Mouse (Mus musculus) midbrain, postnatal 0 days (tissue): ENCODE measurements around the gene D130043K22Rik. TPM values are rescaled to one million over a fixed set of nuclear protein-coding genes. Genes with fewer than 3 reads are reported as not detected.

ENCODE experiments used
- ATAC-seq: fragments of 200-750 bp; cut with Nextera tagmentation; 2 replicates; pipeline ENCODE4 v1.8.0; 2017; ENCODE audit warnings: moderate number of reproducible peaks, mild to moderate bottlenecking, moderate TSS enrichment, moderate library complexity; ENCODE audit not compliant: low FRiP score
- DNase-seq: peaks from one replicate; pipeline ENCODE4 v3.0.0-alpha.2; 2015; ENCODE audit warnings: low spot score
- H3K27ac ChIP-seq: fragments of 300-500 bp; sonication (generic); 2 replicates; pipeline ENCODE4 v1.5.1; 2014; ENCODE audit warnings: low read depth, mild to moderate bottlenecking, low read length, mixed read lengths
- H3K27me3 ChIP-seq: fragments of 300-500 bp; sonication (generic); 2 replicates; pipeline ENCODE4 v1.6.1; 2014; ENCODE audit warnings: low read length, control low read depth, mixed read lengths; ENCODE audit not compliant: insufficient read depth
- H3K36me3 ChIP-seq: fragments of 300-500 bp; sonication (generic); 2 replicates; pipeline ENCODE4 v1.6.1; 2014; ENCODE audit warnings: low read length, control low read depth, mixed read lengths; ENCODE audit not compliant: insufficient read depth
- H3K4me1 ChIP-seq: fragments of 300-500 bp; sonication (generic); 2 replicates; pipeline ENCODE4 v1.6.1; 2014; ENCODE audit warnings: mild to moderate bottlenecking, control low read depth, antibody characterized with exemption, low read length, mixed read lengths; ENCODE audit not compliant: insufficient read depth
- H3K4me2 ChIP-seq: fragments of 300-500 bp; sonication (generic); 2 replicates; pipeline ENCODE4 v1.6.1; 2014; ENCODE audit warnings: low read depth, mild to moderate bottlenecking, low read length, mixed read lengths; ENCODE audit not compliant: poor library complexity, severe bottlenecking
- H3K4me3 ChIP-seq: fragments of 300-500 bp; sonication (generic); 2 replicates; pipeline ENCODE4 v1.5.1; 2014; ENCODE audit warnings: low read depth, mild to moderate bottlenecking, low read length, moderate library complexity
- H3K9ac ChIP-seq: fragments of 300-500 bp; sonication (generic); replicated peaks from 2 replicates; pipeline ENCODE4 v1.6.1; 2014; ENCODE audit warnings: mild to moderate bottlenecking, low read length, moderate library complexity, mixed read lengths; ENCODE audit not compliant: poor library complexity, severe bottlenecking
- H3K9me3 ChIP-seq: fragments of 300-500 bp; sonication (generic); 2 replicates; pipeline ENCODE4 v1.6.1; 2016; ENCODE audit warnings: low read length, control low read depth
- CTCF ChIP-seq: IDR thresholded peaks from 2 replicates; pipeline ENCODE4 v1.5.1; 2016; ENCODE audit warnings: antibody characterized with exemption, mild to moderate bottlenecking
- WGBS: fragments of 180-500 bp; shearing (Covaris S2); extraction: QIAGEN DNeasy Blood & Tissue Kit; methylation state at CpG from one replicate; pipeline ENCODE4 v1.1.7; 2014; 5-methylcytosine and 5-hydroxymethylcytosine counted together
- polyA plus RNA-seq: library from polyadenylated mRNA; unstranded; fragments of >200 nt; fragmentation: Nextera tagmentation; extraction: Ambion mirVana; gene quantifications from 2 replicates; pipeline ENCODE4 v1.2.1, GENCODE M21; 2015
- total RNA-seq: library from RNA; depleted of rRNA; stranded (reverse); fragments of >200 nt; gene quantifications from 2 replicates; pipeline ENCODE4 v1.2.3, GENCODE M21; 2014

The D130043K22Rik gene
- total and polyA plus RNA-seq, 2 experiments from 2014 or later: 9.4 to 13.8 TPM

- peak; percentile 50 for TF ChIP-seq CTCF
- WGBS: 1% methylated on average over 49 of the region's 74 CpGs
Measured at GRCm38 (mm10) chr13:24801308-24801921, 43.5 kb upstream of the D130043K22Rik start, which contains the start of gene BC005537. Gene BC005537 (plus strand): TSS chr13:24801657.

GRCm38 (mm10) chr13:24802131-24802691 is 42.7 kb upstream of the D130043K22Rik start:
- Histone ChIP-seq H3K4me1 (peaks cover 16% of the 10 kb centered on the region), H3K4me3 (peak overlapping the region; percentile 91), H3K4me2 (peak overlapping the region; percentile 86), H3K27me3 (no peaks in the 10 kb centered on the region), H3K36me3 (peaks cover 5% of the 10 kb centered on the region; the same call in 1 of the 2 replicates), H3K27ac (no peak overlapping the region), H3K9me3 (no peaks in the 10 kb centered on the region), H3K9ac (peak overlapping the region; percentile 79)
- ATAC-seq (no peak), DNase-seq (peak; percentile 45)
- WGBS: under 1% methylated on average over 26 of the region's 26 CpGs
- no peak for TF ChIP-seq CTCF

More at GRCm38 (mm10) chr13:24801308-24801921, 43.5 kb upstream of the D130043K22Rik start, which contains the start of gene BC005537:
- H3K9me3 ChIP-seq: no peaks in the 10 kb centered on the region
- peaks cover 16% of the 10 kb centered on the region for H3K4me1 ChIP-seq
- H3K4me2 ChIP-seq: peak within 1 kb of the TSS; percentile 86
- H3K9ac ChIP-seq: peak within 1 kb of the TSS; percentile 79
- DNase-seq (peak; percentile 51), ATAC-seq (peak; percentile 75)
- peak within 1 kb of the TSS; percentile 99 for H3K27ac ChIP-seq
- peak within 1 kb of the TSS; percentile 91 for H3K4me3 ChIP-seq
- no peaks in the 10 kb centered on the region for H3K27me3 ChIP-seq
- peaks cover 2% of the 10 kb centered on the region; the same call in 1 of the 2 replicates for H3K36me3 ChIP-seq

GRCm38 (mm10) chr13:24803196-24803595 is 41.7 kb upstream of the D130043K22Rik start:
- Histone ChIP-seq H3K4me2 (peak overlapping the region; percentile 86), H3K27ac (no peak overlapping the region), H3K4me1 (peaks cover 16% of the 10 kb centered on the region), H3K4me3 (peak overlapping the region; percentile 91), H3K36me3 (peaks cover 6% of the 10 kb centered on the region; the same call in 1 of the 2 replicates), H3K9ac (no peak overlapping the region), H3K27me3 (no peaks in the 10 kb centered on the region), H3K9me3 (no peaks in the 10 kb centered on the region)
- WGBS: 11% methylated on average over 2 of the region's 2 CpGs
- no peak for TF ChIP-seq CTCF
- ATAC-seq (no peak), DNase-seq (no peak)

- Histone ChIP-seq H3K36me3 (peaks cover 6% of the 10 kb centered on the region), H3K9ac (no peak overlapping the region), H3K27ac (no peak overlapping the region), H3K27me3 (no peaks in the 10 kb centered on the region), H3K4me1 (peaks cover 13% of the 10 kb centered on the region), H3K4me3 (no peak overlapping the region), H3K4me2 (no peak overlapping the region), H3K9me3 (no peaks in the 10 kb centered on the region)
- ATAC-seq (no peak), DNase-seq (no peak)
- no peak for TF ChIP-seq CTCF
Measured at GRCm38 (mm10) chr13:24806079-24806478, 38.9 kb upstream of the D130043K22Rik start.

DNA sequence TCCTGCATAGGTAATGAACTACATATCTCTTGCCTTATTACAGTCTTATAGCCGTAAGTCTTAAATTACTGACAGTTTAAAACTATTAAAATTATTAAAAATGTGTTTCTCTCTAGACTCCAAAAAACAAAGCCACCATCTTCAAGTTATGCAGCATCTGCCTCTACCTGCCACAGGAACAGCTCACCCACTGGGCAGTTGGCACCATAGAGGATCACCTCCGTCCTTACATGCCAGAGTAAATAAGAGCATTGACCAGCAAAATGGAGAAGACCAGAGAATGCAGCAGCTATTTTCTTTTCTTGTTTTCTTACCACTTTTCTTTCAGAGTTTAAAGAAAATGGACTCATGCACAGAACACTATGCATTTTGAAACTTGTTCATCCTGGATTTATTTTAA is 32.4 kb upstream of the D130043K22Rik start:
- TF ChIP-seq CTCF: no peak

GRCm38 (mm10) chr13:24814616-24815015 is 30.3 kb upstream of the D130043K22Rik start:
- no peak overlapping the region for H3K4me3 ChIP-seq
- no peak overlapping the region for H3K27ac ChIP-seq
- WGBS: 85% methylated on average over 1 of the region's 1 CpGs
- peaks cover 13% of the 10 kb centered on the region for H3K36me3 ChIP-seq
- H3K27me3 ChIP-seq: no peaks in the 10 kb centered on the region
- no peak overlapping the region for H3K4me2 ChIP-seq
- no peaks in the 10 kb centered on the region for H3K9me3 ChIP-seq
- no peak for ATAC-seq
- no peak overlapping the region for H3K9ac ChIP-seq
- DNase-seq: no peak
- no peaks in the 10 kb centered on the region for H3K4me1 ChIP-seq
- no peak for TF ChIP-seq CTCF

More for the DNA sequence above, 32.4 kb upstream of the D130043K22Rik start:
- 91% methylated on average over 2 of the region's 2 CpGs for WGBS
- DNase-seq (no peak), ATAC-seq (no peak)
- H3K4me2 ChIP-seq: no peak overlapping the region
- no peaks in the 10 kb centered on the region for H3K9me3 ChIP-seq
- no peaks in the 10 kb centered on the region for H3K4me1 ChIP-seq
- no peaks in the 10 kb centered on the region for H3K27me3 ChIP-seq
- H3K36me3 ChIP-seq: peaks cover 13% of the 10 kb centered on the region
- no peak overlapping the region for H3K27ac ChIP-seq
- no peak overlapping the region for H3K9ac ChIP-seq
- no peak overlapping the region for H3K4me3 ChIP-seq
